Mouse (Mus musculus) telencephalon, adult 2 months (tissue): ENCODE measurements at regions not wholly inside any gene's neighbourhood (a gene's known extent, or its start where the extent isn't known, plus 50 kb on each side); places are given as distances from the start of the nearest gene placed in this dataset.
"Not testable (repeated sequence)": the region's sequence is repeated elsewhere in the genome, so short reads cannot be mapped to it uniquely, and the experiment has no call there.

Source experiments
- DNase-seq: peaks from one replicate; pipeline ENCODE4 v3.0.0-alpha.2; 2011; ENCODE audit warnings: low read depth, low spot score

- no peak for DNase-seq
These were observed 52.0 kb upstream of the Trpm1 start for GRCm38 (mm10) chr7:64101679-64102078.

- no peak for DNase-seq
These were observed 54.0 kb upstream of the Trpm1 start for GRCm38 (mm10) chr7:64099606-64100005.

- DNase-seq: no peak
These were observed 63.6 kb upstream of the Trpm1 start for GRCm38 (mm10) chr7:64090067-64090466.

GRCm38 (mm10) chr7:64089034-64089433 is 64.6 kb upstream of the Trpm1 start:
- no peak for DNase-seq

- not testable (repeated sequence) for DNase-seq
These were observed 69.7 kb upstream of the Trpm1 start for GRCm38 (mm10) chr7:64083978-64084377.

- no peak for DNase-seq
These were observed 71.0 kb upstream of the Trpm1 start for GRCm38 (mm10) chr7:64082651-64083050.

- no peak for DNase-seq
These were observed 71.4 kb upstream of the Trpm1 start for GRCm38 (mm10) chr7:64082201-64082600.

- DNase-seq: no peak
These were observed 72.0 kb upstream of the Trpm1 start for GRCm38 (mm10) chr7:64081618-64082017.

GRCm38 (mm10) chr7:64081019-64081418 is 72.6 kb upstream of the Trpm1 start:
- no peak for DNase-seq

GRCm38 (mm10) chr7:64079301-64079700 is 74.3 kb upstream of the Trpm1 start:
- no peak for DNase-seq

- no peak for DNase-seq
These were observed 75.0 kb upstream of the Trpm1 start for GRCm38 (mm10) chr7:64078646-64079045.

- no peak for DNase-seq
These were observed 76.1 kb upstream of the Trpm1 start for GRCm38 (mm10) chr7:64077526-64077925.

GRCm38 (mm10) chr7:64076764-64077360 is 76.8 kb upstream of the Trpm1 start:
- DNase-seq: no peak

GRCm38 (mm10) chr7:64075696-64076313 is 77.8 kb upstream of the Trpm1 start:
- DNase-seq: no peak

- no peak for DNase-seq
These were observed 78.9 kb upstream of the Trpm1 start for GRCm38 (mm10) chr7:64074661-64075234.

- no peak for DNase-seq
These were observed 79.4 kb upstream of the Trpm1 start for GRCm38 (mm10) chr7:64074186-64074585.

- DNase-seq: no peak
These were observed 79.9 kb upstream of the Trpm1 start for GRCm38 (mm10) chr7:64073781-64074180.

- peak; percentile 34 for DNase-seq
These were observed 82.7 kb upstream of the Trpm1 start for GRCm38 (mm10) chr7:64070930-64071329.

- DNase-seq: peak; percentile 94
These were observed 87.9 kb upstream of the Trpm1 start for GRCm38 (mm10) chr7:64065529-64066247.

- DNase-seq: no peak
These were observed 89.0 kb upstream of the Trpm1 start for GRCm38 (mm10) chr7:64064460-64065241.

GRCm38 (mm10) chr7:64061170-64061569 is 92.5 kb upstream of the Trpm1 start:
- no peak for DNase-seq

GRCm38 (mm10) chr7:64060582-64060981 is 93.1 kb upstream of the Trpm1 start:
- no peak for DNase-seq
